Mouse (Mus musculus) bone marrow, adult 2 months (tissue): ENCODE measurements around the gene Adgrg1.
A peak's percentile ranks its signal among the peaks of the same experiment; 100 is the strongest.

ENCODE experiments used
- CTCF ChIP-seq: fragments of 200-500 bp; IDR thresholded peaks from 2 replicates; pipeline ENCODE4 v1.5.1; 2011; ENCODE audit warnings: low read length, control low read depth; ENCODE audit not compliant: control insufficient read depth, insufficient read depth
- POLR2A ChIP-seq: fragments of 200-500 bp; IDR thresholded peaks from 2 replicates; pipeline ENCODE4 v1.6.1; 2011; ENCODE audit warnings: low read depth, mild to moderate bottlenecking, control low read depth, low read length, borderline replicate concordance; ENCODE audit not compliant: control insufficient read depth

DNA sequence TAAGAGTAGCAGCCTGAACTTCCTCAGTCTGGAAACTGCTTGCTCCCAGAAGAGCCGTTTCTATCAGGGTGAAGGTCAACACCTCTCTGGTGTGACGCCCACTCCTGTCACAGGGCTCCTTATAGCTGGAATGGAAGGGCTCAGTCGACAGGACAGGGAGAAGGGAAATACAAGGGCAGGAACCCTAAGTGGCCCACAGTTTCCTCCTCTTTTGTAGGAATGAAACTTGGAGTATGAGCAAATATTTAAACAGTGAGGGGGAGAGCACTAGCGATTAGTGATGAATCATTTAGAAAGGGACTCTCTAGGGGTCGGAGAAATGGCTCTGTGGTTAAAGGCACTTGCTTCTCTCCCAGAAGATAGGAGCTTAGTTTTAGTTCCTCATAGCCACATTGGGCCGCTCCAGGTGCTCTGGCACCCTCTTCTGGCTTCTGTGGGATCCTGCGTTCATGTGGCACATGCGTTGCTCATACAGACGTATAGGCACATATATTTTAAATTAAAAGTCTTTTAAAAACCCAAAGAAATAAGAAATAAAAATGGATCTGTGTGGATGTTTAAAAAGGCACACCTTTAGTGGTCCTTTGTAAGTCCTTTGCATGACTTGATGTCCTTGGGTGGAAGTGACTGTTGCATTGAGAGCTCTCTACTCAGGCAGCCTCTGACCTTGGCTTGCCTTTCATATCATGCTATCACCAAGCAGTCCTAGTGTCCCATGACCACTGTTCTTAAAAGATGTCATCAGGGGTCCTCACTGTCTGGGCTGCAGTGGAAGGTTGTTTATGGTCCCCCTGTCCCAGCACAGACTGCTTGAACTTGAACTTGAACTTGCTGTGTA, 19.4 kb upstream of the Adgrg1 start:
- TF ChIP-seq CTCF (peak; percentile 88), POLR2A (no peak)
